Mouse (Mus musculus) layer of hippocampus, adult 9-11 months (tissue): ENCODE results near the gene Gm9573.

Experiments used
- DNase-seq: peaks from one replicate; pipeline ENCODE4 v3.0.0; 2022

Gene Gm9573

DNA sequence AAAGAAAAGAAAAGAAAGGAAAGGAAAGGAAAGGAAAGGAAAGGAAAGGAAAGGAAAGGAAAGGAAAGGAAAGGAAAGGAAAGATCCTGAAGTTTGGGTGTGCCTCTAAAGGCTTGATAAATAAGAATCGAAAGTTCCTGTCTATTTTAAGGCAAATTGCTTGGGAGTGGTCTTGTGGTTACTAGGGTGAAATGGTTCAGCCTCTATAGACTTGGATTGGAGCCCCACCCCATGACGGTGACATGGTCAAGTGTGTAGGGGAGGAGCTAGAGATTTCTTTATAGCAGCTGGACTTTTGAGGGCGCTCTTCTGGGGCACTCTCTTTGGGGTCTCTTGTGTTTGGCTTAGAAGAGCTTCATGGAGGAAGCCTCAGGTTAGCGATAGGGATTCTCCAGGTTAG, 32.7 kb downstream of the Gm9573 start:
- no peak for DNase-seq

DNA sequence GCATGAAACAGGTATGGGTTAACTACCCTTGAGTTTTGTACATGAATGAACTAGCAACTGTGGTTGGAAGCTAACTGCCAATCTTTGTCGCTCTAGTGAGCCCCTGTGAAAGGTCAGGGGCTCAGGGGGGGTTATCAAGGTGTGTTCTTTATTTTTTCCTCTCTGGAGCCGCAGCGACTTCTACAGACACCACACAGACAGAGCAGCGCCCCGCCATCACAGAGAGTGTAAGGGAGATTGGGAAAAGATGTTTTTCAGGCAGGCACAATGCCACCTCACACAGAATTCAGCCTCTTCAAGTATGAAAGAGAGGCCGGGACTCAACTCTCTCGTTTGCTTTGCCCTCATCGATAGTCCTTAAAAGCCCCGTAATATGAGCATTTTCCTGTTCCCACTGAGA, 34.3 kb downstream of the Gm9573 start:
- DNase-seq = no peak

- no peak for DNase-seq
Observed at GRCm38 (mm10) chr17:35591731-35592130, 34.7 kb downstream of the Gm9573 start.

GRCm38 (mm10) chr17:35591219-35591578, 35.2 kb downstream of the Gm9573 start:
- no peak for DNase-seq

DNA sequence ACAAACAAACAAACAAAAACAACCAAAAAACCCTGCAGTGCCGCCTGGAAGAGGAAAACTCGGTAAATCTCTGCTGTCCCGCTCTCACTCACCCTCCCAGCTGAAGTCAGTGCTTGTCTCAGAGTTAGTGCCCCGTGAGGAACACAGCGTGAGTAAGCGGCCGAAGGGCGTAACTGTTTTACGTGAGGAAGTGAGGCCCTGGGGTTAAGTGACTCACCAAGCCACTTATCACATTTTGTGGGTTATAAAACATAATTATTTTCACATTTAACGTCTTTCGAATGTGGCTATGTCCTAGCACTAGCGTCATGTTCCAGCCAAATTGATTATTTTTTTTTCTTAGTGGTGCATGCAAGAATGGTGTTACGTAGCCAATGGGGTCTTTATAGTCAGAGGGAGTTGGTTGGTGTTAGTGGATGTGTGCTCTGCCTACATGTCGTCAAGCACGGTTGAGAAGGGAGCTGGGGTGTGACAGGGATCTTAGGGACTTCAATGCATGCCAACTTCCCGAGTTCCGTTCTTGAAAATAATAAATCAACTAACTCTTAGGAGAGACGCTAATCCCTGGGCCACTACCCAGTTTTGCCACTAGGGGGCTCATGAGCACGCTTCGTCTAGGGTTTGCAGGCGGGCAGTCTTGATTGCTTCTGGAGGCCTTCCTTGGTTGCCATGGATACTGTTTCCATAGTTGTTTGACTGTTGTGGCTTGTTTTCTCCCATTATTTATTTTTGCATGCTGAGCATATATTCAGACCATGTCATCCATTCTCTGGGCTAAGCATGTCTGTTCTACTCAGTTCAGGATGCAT, 35.8 kb downstream of the Gm9573 start:
- peak; percentile 64 for DNase-seq

- DNase-seq = no peak
Observed at GRCm38 (mm10) chr17:35588387-35588786, 38.0 kb downstream of the Gm9573 start.

GRCm38 (mm10) chr17:35587291-35587690, 39.1 kb downstream of the Gm9573 start:
- no peak for DNase-seq

GRCm38 (mm10) chr17:35584330-35584937, 42.0 kb downstream of the Gm9573 start:
- DNase-seq = peak; percentile 77

GRCm38 (mm10) chr17:35582900-35583299, 43.5 kb downstream of the Gm9573 start:
- no peak for DNase-seq

- DNase-seq = peak; percentile 55
Observed at GRCm38 (mm10) chr17:35578211-35578610, 48.2 kb downstream of the Gm9573 start.

- no peak for DNase-seq
Observed at GRCm38 (mm10) chr17:35571477-35571876, 55.0 kb downstream of the Gm9573 start.

DNA sequence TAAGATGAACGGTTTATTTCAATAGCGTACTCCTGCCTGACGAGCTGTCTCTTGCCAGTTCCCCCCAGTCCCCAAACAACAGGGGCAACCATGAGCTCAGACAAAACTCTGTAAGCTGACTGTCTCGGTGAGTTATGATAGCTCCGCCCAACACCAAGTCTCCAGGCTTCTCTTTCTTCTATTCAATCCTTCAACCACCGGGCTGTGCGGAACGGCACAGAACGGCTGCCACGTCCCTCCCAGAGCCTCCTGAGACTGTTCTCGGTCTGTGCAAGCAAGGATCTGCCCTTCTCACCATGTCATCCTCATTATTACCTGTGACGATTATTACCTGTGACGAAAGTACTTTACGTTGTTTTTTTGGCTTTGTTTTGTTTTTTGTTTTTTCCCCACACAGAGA, 55.6 kb downstream of the Gm9573 start:
- no peak for DNase-seq

GRCm38 (mm10) chr17:35569091-35569944, 57.1 kb downstream of the Gm9573 start:
- no peak for DNase-seq
